Mouse (Mus musculus): ENCODE measurements around the gene Fbxl15. TPM values are rescaled to one million over a fixed set of nuclear protein-coding genes. Genes with fewer than 3 reads are reported as not detected.

The Fbxl15 gene
- polyA plus RNA-seq, 1 experiment from 2014 or later = 15.0 TPM

DNA sequence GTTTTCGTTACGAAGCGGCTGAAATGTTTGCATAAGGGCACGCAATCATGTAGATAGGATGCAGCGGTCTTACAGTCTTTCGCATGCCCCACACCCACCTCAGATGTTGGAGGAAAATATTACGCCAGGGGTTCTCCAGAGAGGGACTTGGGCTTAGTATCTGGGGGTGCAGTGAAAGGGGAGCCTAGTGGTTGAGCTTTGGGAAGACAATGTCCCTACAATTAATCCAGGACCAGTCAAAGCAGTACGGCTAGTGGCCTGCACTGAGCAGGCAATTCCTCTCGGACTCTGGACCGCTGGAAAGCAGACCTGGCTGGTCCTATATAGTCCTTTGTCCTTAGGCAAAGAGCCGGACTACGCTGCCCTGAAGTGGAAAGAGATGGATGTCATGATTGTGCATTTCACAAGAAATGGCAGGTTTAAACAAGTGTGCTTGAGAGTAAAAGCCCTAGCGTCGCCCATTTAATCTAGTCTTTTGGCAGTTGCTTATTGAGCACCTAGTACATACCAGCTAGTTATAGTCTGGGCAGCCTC lies 386 bp upstream of the Fbxl15 start:
- no peak for ATAC-seq (replicated peaks; ENCODE audit: insufficient number of reproducible peaks, low FRiP score, low TSS enrichment, low read depth)
- H3K4me2 ChIP-seq (ENCODE audit: low read depth, low read length) = peak overlapping the region; percentile 95
- no peak overlapping the region; the same call in 1 of the 2 replicates for H3K27ac ChIP-seq (replicated peaks; ENCODE audit: low read depth, low read length)
- no peaks in the 10 kb centered on the region for H3K9me3 ChIP-seq (replicated peaks; ENCODE audit: control insufficient read depth, low read length)
- peak overlapping the region; percentile 47; the same call in 1 of the 2 replicates for H3K9ac ChIP-seq (replicated peaks; ENCODE audit: low read length)
- H3K4me1 ChIP-seq (ENCODE audit: control insufficient read depth, insufficient read depth, low read length) = peaks cover 3% of the 10 kb centered on the region; the same call in 1 of the 2 replicates
- peak overlapping the region; percentile 65 for H3K4me3 ChIP-seq (ENCODE audit: low read depth, low read length)
- no peaks in the 10 kb centered on the region for H3K36me3 ChIP-seq (replicated peaks; ENCODE audit: control insufficient read depth, insufficient read depth, low read depth, low read length)
- WGBS = 28% methylated on average over 14 of the region's 14 CpGs
- peaks cover 33% of the 10 kb centered on the region for H3K27me3 ChIP-seq (ENCODE audit: control insufficient read depth, insufficient read depth, low read length)
- DNase-seq (ENCODE audit: low spot score) = no peak

DNA sequence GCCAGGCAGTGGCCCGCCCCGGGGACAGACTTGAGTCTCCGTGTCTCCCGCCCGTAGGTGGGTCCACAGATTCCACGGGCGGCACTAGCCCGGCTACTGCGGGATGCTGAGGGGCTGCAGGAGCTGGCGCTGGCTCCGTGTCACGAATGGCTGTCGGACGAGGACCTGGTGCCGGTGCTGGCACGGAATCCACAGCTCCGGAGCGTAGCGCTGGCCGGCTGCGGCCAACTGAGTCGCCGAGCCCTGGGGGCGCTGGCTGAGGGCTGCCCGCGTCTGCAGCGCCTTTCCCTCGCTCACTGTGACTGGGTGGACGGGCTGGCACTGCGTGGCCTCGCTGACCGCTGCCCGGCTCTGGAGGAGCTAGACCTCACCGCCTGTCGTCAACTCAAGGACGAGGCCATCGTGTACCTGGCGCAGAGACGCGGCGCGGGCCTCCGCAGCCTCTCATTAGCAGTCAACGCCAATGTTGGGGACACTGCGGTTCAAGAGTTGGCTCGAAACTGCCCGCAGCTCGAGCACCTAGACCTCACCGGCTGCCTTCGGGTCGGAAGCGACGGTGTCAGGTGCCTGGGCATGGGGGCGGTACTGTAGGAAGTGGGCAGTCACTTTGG lies 1.2 kb downstream of the Fbxl15 start:
- peaks cover 28% of the 10 kb centered on the region for H3K27me3 ChIP-seq (ENCODE audit: control insufficient read depth, insufficient read depth, low read length)
- no peak for ATAC-seq (replicated peaks; ENCODE audit: insufficient number of reproducible peaks, low FRiP score, low TSS enrichment, low read depth)

DNA sequence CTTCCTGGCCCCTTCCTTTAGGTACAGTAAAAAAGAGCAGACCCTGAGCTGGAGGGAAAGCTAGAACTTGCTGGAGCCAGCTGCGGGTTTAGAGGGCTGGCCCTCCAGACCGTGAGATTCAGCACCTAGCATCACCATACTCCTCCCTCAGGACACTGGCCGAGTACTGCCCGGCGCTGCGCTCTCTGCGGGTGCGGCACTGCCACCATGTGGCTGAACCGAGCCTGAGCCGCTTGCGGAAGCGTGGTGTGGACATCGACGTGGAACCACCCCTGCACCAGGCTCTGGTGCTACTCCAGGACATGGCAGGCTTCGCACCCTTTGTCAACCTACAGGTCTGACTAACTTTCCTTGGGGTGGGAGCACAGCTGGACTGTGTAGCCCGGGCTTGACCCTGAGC lies 2.0 kb downstream of the Fbxl15 start:
- H3K36me3 ChIP-seq (replicated peaks; ENCODE audit: control insufficient read depth, insufficient read depth, low read depth, low read length) = no peaks in the 10 kb centered on the region
- H3K4me3 ChIP-seq (ENCODE audit: low read depth, low read length) = no peak overlapping the region
- ATAC-seq (replicated peaks; ENCODE audit: insufficient number of reproducible peaks, low FRiP score, low TSS enrichment, low read depth) (0 out of 2 replicates have a peak, but pooled peaks have one; percentile 11), DNase-seq (ENCODE audit: low spot score) (peak; percentile 78)
- no peak overlapping the region for H3K27ac ChIP-seq (replicated peaks; ENCODE audit: low read depth, low read length)
- peak overlapping the region; percentile 13; the same call in 1 of the 2 replicates for H3K4me2 ChIP-seq (ENCODE audit: low read depth, low read length)
- peaks cover 20% of the 10 kb centered on the region for H3K27me3 ChIP-seq (ENCODE audit: control insufficient read depth, insufficient read depth, low read length)
- H3K9me3 ChIP-seq (replicated peaks; ENCODE audit: control insufficient read depth, low read length) = no peaks in the 10 kb centered on the region
- H3K9ac ChIP-seq (replicated peaks; ENCODE audit: low read length) = no peak overlapping the region; the same call in 1 of the 2 replicates
- peaks cover 3% of the 10 kb centered on the region; the same call in 1 of the 2 replicates for H3K4me1 ChIP-seq (ENCODE audit: control insufficient read depth, insufficient read depth, low read length)
- WGBS = 5% methylated on average over 16 of the region's 16 CpGs

More for the DNA sequence above, 1.2 kb downstream of the Fbxl15 start:
- no peaks in the 10 kb centered on the region for H3K36me3 ChIP-seq (replicated peaks; ENCODE audit: control insufficient read depth, insufficient read depth, low read depth, low read length)
- peak overlapping the region; percentile 65 for H3K4me3 ChIP-seq (ENCODE audit: low read depth, low read length)
- no peaks in the 10 kb centered on the region for H3K9me3 ChIP-seq (replicated peaks; ENCODE audit: control insufficient read depth, low read length)
- H3K4me2 ChIP-seq (ENCODE audit: low read depth, low read length) = peak overlapping the region; percentile 95
- DNase-seq (ENCODE audit: low spot score) = no peak
- peak overlapping the region; percentile 47 for H3K9ac ChIP-seq (replicated peaks; ENCODE audit: low read length)
- WGBS = 1% methylated on average over 49 of the region's 54 CpGs
- H3K27ac ChIP-seq (replicated peaks; ENCODE audit: low read depth, low read length) = peak overlapping the region; percentile 49; the same call in 1 of the 2 replicates
- peaks cover 3% of the 10 kb centered on the region; the same call in 1 of the 2 replicates for H3K4me1 ChIP-seq (ENCODE audit: control insufficient read depth, insufficient read depth, low read length)

DNA sequence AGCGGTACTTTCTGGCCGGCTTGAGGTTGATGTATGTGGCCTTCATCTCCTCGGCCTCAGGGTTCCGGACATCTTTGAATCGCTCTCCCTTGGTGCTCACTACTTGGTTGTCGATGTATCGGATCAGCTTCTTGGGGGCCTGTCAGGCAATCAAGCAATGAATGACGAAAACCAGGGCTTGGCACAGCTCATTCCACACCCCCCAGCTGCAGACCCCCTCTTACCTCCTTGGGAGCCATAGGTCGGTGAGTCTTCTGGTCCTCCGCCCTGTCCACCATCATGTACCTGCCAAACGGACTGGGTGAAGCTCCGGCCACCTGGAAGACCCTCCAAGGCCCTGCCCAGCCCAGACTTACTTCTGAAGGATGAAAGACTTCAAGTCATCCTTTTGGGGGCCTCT lies 2.7 kb downstream of the Fbxl15 start:
- DNase-seq (ENCODE audit: low spot score) (no peak), ATAC-seq (replicated peaks; ENCODE audit: insufficient number of reproducible peaks, low FRiP score, low TSS enrichment, low read depth) (no peak)
- WGBS = 87% methylated on average over 12 of the region's 12 CpGs
- Histone ChIP-seq H3K4me2 (ENCODE audit: low read depth, low read length) (no peak overlapping the region), H3K4me3 (ENCODE audit: low read depth, low read length) (no peak overlapping the region), H3K36me3 (replicated peaks; ENCODE audit: control insufficient read depth, insufficient read depth, low read depth, low read length) (no peaks in the 10 kb centered on the region), H3K27me3 (ENCODE audit: control insufficient read depth, insufficient read depth, low read length) (peaks cover 13% of the 10 kb centered on the region), H3K9ac (replicated peaks; ENCODE audit: low read length) (no peak overlapping the region), H3K27ac (replicated peaks; ENCODE audit: low read depth, low read length) (no peak overlapping the region), H3K9me3 (replicated peaks; ENCODE audit: control insufficient read depth, low read length) (no peaks in the 10 kb centered on the region), H3K4me1 (ENCODE audit: control insufficient read depth, insufficient read depth, low read length) (peaks cover 3% of the 10 kb centered on the region; the same call in 1 of the 2 replicates)

DNA sequence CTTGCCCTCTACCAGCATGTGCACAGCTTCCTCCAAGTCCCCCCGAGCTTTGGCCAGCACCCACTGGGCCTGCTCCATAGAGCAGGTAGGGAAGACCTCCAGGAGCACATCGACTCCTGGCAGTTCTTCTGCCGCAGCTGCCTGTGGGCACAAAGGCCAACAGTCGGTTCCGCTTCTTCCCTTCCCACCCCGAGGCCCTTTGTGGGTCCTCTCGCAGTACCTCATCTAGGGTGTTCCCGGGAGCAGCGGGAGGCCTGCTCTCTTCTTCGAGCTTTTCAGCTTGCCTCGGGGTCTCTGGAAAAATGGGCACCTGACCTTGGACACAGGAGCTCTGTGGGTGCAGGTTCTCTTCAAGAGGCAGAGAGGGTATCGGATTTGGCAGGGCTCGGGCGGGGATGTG lies 3.3 kb downstream of the Fbxl15 start:
- no peak for DNase-seq (ENCODE audit: low spot score)
- H3K27ac ChIP-seq (replicated peaks; ENCODE audit: low read depth, low read length) = no peak overlapping the region
- no peak for ATAC-seq (replicated peaks; ENCODE audit: insufficient number of reproducible peaks, low FRiP score, low TSS enrichment, low read depth)
- no peaks in the 10 kb centered on the region for H3K9me3 ChIP-seq (replicated peaks; ENCODE audit: control insufficient read depth, low read length)
- WGBS = 88% methylated on average over 14 of the region's 14 CpGs
- no peak overlapping the region for H3K4me3 ChIP-seq (ENCODE audit: low read depth, low read length)
- no peak overlapping the region for H3K9ac ChIP-seq (replicated peaks; ENCODE audit: low read length)
- H3K4me1 ChIP-seq (ENCODE audit: control insufficient read depth, insufficient read depth, low read length) = peaks cover 3% of the 10 kb centered on the region; the same call in 1 of the 2 replicates
- no peak overlapping the region for H3K4me2 ChIP-seq (ENCODE audit: low read depth, low read length)
- H3K36me3 ChIP-seq (replicated peaks; ENCODE audit: control insufficient read depth, insufficient read depth, low read depth, low read length) = no peaks in the 10 kb centered on the region
- H3K27me3 ChIP-seq (ENCODE audit: control insufficient read depth, insufficient read depth, low read length) = peaks cover 7% of the 10 kb centered on the region

DNA sequence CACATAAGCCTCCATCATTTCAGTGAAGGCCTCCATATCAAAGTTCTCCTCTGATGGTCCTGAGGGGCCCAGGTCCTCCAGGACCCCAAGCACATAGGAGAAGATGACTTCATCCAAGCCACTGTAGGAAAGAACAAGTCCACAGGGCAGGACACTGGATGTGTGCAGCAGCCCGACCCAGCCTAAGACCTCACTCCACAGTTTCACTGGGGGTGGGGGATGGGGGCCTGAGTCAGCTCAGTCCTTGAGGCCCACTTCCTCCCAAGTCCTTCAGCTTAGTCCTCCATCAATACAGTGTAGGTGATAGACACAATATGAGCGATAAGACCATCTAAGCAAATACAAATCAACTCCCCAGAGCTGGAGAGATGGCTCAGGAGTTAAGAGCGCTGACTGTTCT lies 4.0 kb downstream of the Fbxl15 start:
- peaks cover 1% of the 10 kb centered on the region for H3K27me3 ChIP-seq (ENCODE audit: control insufficient read depth, insufficient read depth, low read length)
- H3K4me2 ChIP-seq (ENCODE audit: low read depth, low read length) = no peak overlapping the region
- H3K9me3 ChIP-seq (replicated peaks; ENCODE audit: control insufficient read depth, low read length) = no peaks in the 10 kb centered on the region
- no peaks in the 10 kb centered on the region for H3K36me3 ChIP-seq (replicated peaks; ENCODE audit: control insufficient read depth, insufficient read depth, low read depth, low read length)
- DNase-seq (ENCODE audit: low spot score) (no peak), ATAC-seq (replicated peaks; ENCODE audit: insufficient number of reproducible peaks, low FRiP score, low TSS enrichment, low read depth) (no peak)
- no peak overlapping the region for H3K27ac ChIP-seq (replicated peaks; ENCODE audit: low read depth, low read length)
- H3K9ac ChIP-seq (replicated peaks; ENCODE audit: low read length) = no peak overlapping the region
- peaks cover 3% of the 10 kb centered on the region; the same call in 1 of the 2 replicates for H3K4me1 ChIP-seq (ENCODE audit: control insufficient read depth, insufficient read depth, low read length)
- H3K4me3 ChIP-seq (ENCODE audit: low read depth, low read length) = no peak overlapping the region
- WGBS = 82% methylated on average over 3 of the region's 3 CpGs

DNA sequence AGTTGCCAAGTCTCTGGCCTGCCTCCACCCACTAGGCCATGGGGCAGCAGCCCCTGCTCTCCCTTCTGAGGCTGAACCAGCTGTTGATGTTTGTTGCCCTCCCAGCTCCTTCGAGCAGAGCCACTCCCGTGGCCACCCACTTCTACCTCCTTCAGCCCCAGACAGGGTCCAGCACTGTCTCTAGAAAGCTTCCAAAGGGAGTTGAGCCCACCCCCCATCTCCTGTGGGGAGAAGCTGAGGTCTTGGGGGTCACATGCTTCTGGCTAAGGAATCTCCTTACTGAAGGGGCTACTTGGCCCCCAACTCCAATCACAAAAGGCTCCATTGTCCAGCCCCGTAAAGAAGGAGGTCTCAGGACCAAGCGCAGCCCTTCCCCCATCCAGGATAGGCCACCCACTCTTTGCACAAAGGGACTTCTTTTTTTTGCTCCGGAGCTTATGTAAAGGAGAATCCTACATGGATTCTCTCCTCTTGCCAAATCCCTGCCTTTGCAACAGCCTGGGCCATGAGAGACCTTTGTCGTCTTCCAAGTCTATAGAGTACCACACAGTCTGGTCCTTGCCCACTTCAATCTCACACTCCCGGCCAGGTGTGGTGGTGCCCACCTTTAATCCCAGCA lies 4.8 kb downstream of the Fbxl15 start:
- H3K9ac ChIP-seq (replicated peaks; ENCODE audit: low read length) = no peak overlapping the region
- H3K4me3 ChIP-seq (ENCODE audit: low read depth, low read length) = no peak overlapping the region
- no peaks in the 10 kb centered on the region for H3K27me3 ChIP-seq (ENCODE audit: control insufficient read depth, insufficient read depth, low read length)
- H3K4me2 ChIP-seq (ENCODE audit: low read depth, low read length) = no peak overlapping the region
- no peaks in the 10 kb centered on the region for H3K36me3 ChIP-seq (replicated peaks; ENCODE audit: control insufficient read depth, insufficient read depth, low read depth, low read length)
- DNase-seq (ENCODE audit: low spot score) = no peak
- no peak for ATAC-seq (replicated peaks; ENCODE audit: insufficient number of reproducible peaks, low FRiP score, low TSS enrichment, low read depth)
- no peaks in the 10 kb centered on the region for H3K9me3 ChIP-seq (replicated peaks; ENCODE audit: control insufficient read depth, low read length)
- 36% methylated on average over 7 of the region's 7 CpGs for WGBS
- peaks cover 7% of the 10 kb centered on the region; the same call in 1 of the 2 replicates for H3K4me1 ChIP-seq (ENCODE audit: control insufficient read depth, insufficient read depth, low read length)
- H3K27ac ChIP-seq (replicated peaks; ENCODE audit: low read depth, low read length) = no peak overlapping the region

DNA sequence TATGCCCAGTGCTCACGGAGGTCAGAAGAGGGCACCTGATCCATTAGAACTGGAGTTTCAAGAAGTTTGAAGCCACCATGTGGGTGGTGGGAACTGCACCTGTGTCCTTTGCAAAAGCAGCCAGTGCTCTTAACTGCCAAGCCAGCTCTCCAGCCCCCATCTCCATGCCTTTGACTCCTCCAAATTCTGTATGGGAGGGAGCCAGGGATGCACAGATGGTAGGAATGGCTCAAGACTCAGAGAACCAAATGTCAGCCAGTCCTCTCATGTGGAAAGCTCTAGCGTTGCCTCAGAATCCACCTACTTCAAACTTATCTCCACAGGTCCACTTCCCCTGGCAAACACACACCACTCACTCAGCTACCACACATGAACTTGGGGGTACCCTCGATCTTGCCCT lies 5.9 kb downstream of the Fbxl15 start:
- Histone ChIP-seq H3K27me3 (ENCODE audit: control insufficient read depth, insufficient read depth, low read length) (no peaks in the 10 kb centered on the region), H3K4me1 (ENCODE audit: control insufficient read depth, insufficient read depth, low read length) (peaks cover 8% of the 10 kb centered on the region; the same call in 1 of the 2 replicates), H3K4me3 (ENCODE audit: low read depth, low read length) (no peak overlapping the region), H3K9me3 (replicated peaks; ENCODE audit: control insufficient read depth, low read length) (no peaks in the 10 kb centered on the region), H3K27ac (replicated peaks; ENCODE audit: low read depth, low read length) (no peak overlapping the region), H3K4me2 (ENCODE audit: low read depth, low read length) (no peak overlapping the region), H3K36me3 (replicated peaks; ENCODE audit: control insufficient read depth, insufficient read depth, low read depth, low read length) (no peaks in the 10 kb centered on the region), H3K9ac (replicated peaks; ENCODE audit: low read length) (no peak overlapping the region)
- ATAC-seq (replicated peaks; ENCODE audit: insufficient number of reproducible peaks, low FRiP score, low TSS enrichment, low read depth) (no peak), DNase-seq (ENCODE audit: low spot score) (no peak)
- 91% methylated on average over 3 of the region's 3 CpGs for WGBS
